Mouse (Mus musculus) lung, postnatal 14 days (tissue): ENCODE measurements at regions not wholly inside any gene's neighbourhood (a gene's known extent, or its start where the extent isn't known, plus 50 kb on each side); places are given as distances from the start of the nearest gene placed in this dataset.
"Not testable (repeated sequence)": the region's sequence is repeated elsewhere in the genome, so short reads cannot be mapped to it uniquely, and the experiment has no call there.

ENCODE experiments used
- DNase-seq: peaks from one replicate; pipeline ENCODE4 v3.0.0; 2021

- DNase-seq: peak; percentile 44
These were observed 153.8 kb downstream of the Cd109 start for GRCm38 (mm10) chr9:78769168-78769567.

DNA sequence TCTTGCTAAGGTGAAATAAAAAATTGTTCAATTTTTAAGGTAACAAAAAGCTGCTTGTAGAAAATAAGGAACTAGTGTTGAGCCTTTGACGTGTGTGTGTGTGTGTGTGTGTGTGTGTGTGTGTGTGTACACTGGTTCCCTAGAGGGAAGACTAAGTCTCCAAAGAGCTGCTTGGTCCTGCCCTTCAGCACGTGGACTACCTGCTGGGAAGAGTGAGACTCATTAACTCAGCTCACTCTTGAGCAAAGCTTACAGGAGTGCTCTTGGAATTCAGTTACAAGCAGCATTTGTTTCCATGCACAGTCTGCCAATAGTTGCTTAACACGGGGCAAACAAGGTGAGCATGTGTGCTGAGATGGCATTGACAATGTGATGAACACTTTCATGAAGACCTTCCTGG lies 158.6 kb downstream of the Cd109 start:
- DNase-seq: peak; percentile 5

- peak; percentile 60 for DNase-seq
These were observed 160.1 kb downstream of the Cd109 start for GRCm38 (mm10) chr9:78775462-78775861.

- no peak for DNase-seq
These were observed 165.2 kb downstream of the Cd109 start for GRCm38 (mm10) chr9:78780595-78780994.

GRCm38 (mm10) chr9:78782297-78782696 lies 167.0 kb downstream of the Cd109 start:
- DNase-seq: no peak

DNA sequence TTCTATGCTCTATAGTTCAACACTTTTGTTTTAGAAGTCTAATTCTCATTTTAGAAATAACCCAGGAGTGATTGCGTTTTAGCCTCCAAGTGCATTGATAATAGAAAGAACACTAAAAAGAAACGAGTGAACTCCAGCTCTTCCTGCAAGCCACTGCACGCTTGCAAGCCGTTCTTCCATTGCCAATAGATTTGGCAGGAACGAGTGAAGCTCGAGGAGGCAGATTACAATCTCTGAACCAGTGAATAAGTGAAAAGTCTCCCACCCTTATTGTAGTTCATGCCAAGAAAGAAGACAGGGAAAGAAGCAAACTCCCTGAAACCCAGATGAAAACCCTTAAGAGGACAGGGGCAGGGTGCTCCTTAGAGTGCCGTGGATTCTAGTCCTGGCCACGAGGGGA lies 167.5 kb downstream of the Cd109 start:
- no peak for DNase-seq

GRCm38 (mm10) chr9:78787866-78788265 lies 172.5 kb downstream of the Cd109 start:
- DNase-seq: peak; percentile 26

- no peak for DNase-seq
These were observed 174.4 kb downstream of the Cd109 start for GRCm38 (mm10) chr9:78789703-78790102.

GRCm38 (mm10) chr9:78790155-78790554 lies 174.8 kb downstream of the Cd109 start:
- no peak for DNase-seq

- DNase-seq: no peak
These were observed 180.5 kb downstream of the Cd109 start for GRCm38 (mm10) chr9:78795801-78796200.

GRCm38 (mm10) chr9:78817221-78817620 lies 201.9 kb downstream of the Cd109 start:
- no peak for DNase-seq

- DNase-seq: peak; percentile 3
These were observed 206.3 kb downstream of the Cd109 start for GRCm38 (mm10) chr9:78821554-78822212.

DNA sequence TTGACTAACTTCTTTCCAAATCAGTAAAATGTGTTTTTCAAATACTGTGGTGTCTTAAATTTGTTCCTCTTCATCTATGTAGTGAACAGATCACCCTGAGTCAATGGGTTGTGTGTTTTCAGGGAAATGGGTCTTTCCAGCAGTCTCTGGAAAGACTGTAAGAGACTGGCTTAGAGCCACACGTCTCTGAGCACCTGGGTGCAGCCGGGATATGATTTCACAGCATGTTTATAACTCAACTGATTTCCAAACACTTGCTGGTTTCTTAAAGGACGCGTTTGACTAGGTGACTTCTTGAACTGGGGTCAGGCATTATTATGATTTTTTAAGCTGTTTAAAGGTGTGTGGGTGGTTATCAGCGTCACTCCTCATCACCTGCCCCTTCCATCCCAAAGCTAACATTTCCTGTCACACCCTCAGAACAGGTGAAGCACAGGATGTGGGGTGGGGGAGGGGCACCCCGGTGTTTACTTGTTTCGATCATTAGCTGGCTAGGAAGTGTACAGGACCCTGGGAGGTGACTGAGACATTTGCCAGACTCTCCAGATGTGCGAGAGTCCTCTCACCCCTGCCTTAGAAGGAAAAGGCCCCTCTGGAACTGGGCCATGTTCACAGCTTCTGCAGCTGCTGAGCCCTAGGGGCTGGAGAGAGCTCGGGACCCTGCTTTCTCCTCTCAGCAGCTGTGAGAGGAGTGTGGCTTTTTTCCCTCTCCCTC lies 229.8 kb downstream of the Cd109 start:
- DNase-seq: peak; percentile 31

DNA sequence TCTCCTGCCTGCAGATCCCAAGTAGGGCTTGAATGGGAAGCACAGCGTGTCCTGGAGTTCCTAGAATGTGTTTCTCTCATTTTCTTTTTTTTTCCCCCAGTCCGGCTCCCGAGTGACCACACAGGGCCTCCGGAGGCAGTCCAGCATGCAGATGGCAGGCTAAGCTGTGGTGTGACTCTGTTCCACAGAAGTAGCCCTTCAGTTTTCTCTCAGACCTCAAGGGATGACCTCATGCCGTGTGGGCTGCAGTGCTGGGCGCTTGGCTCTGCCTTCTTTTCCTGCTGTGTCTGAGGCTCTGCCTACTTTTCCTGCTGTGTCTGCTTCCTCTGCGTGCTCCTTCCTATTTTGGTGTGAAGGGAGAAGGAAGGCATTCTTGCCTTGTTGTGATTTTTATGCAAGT lies 230.8 kb downstream of the Cd109 start:
- DNase-seq: no peak

GRCm38 (mm10) chr9:78847890-78848563 lies 232.7 kb downstream of the Cd109 start:
- no peak for DNase-seq

- not testable (repeated sequence) for DNase-seq
These were observed 233.2 kb downstream of the Cd109 start for GRCm38 (mm10) chr9:78848564-78848893.

DNA sequence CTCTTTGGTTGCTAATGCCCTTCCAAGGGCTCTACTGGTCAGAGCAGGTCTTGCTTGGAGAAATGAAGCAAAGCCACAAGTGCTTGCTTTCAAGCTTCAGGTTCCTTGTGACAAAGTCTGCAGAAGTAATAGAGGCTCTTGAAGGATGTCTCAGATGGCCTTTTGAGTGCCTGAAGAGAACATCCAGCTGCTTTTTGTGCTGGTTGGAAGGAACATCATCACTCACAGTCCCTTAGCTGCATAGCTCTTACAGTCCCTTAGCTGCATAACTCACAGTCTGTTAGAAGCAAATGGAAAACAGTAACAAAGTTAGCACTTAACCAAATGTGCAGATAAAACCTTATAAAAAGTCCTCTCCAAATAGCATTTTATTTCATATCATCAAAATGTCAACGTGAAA lies 241.6 kb downstream of the Cd109 start:
- DNase-seq: peak; percentile 14

DNA sequence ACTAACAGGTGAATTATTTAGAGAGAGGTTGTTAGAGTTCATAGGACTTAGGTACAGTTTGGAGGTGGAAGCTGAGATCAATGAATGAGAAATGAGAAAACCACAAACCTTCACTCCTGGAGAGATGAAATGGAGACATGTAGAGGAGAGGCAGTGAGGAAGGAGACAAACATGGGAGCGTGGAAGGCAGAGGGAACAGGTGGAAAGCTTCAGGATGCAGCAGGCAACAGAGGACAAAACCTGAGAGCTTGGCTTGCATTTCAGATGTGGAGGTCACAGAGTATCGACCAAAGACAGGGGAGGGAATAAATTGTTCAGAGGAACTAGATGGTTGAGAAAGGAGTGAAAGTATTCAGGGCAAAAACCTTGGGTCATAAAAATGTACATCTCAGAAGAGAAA lies 244.6 kb downstream of the Cd109 start:
- DNase-seq: no peak

DNA sequence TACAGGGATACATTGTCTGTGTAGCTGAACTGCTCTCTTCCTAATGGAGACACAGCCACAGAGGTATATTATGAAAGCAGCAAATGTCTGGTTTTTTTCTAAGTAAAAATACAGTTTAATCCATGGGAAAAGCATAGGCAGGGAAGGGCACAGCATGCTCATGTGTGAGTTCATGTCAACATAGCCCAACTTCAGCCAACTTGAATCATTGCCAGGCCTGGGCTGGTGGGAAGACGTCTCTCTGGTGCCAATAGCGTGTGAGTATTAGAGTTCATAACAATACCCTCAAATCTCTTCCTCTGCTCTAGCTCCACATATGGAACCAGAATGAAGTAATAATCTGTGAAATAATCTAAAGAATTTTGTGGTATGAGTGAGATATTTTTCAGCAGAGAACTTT lies 257.2 kb downstream of the Cd109 start:
- peak; percentile 8 for DNase-seq

DNA sequence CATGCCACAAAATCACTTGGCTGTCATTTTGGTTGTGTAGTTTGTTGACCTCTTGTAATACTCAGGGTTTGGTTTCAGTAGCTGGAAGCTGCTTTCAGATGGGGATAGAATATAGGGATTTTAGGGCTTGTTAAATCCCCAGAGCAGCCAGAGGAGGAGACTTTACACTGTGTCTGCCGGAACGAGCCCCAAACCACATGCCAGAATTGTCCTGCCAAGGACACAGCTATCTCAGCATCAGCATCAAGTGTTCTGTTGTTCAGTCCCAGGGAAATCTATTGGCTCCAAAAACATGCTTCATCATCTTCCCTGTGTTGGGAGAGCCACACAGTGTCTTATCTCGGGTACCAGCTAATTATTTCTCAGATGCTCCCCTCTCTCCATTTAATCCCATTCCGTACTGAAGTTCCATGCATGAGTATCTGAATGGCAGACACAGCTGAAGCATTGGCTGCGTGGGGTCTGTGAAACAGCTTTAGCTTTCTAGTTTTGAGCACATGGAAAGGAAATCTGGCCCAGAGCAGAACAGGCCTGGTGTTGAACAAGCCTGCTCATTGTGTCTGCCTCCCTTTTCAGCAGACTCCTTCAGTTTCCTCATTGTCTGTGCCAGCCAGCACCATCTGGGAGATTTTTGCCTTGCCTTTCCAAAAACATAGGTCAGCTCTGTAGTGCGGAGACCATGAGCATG lies 264.8 kb downstream of the Cd109 start:
- DNase-seq: no peak

GRCm38 (mm10) chr9:78880643-78881306 lies 265.4 kb downstream of the Cd109 start:
- DNase-seq: no peak

GRCm38 (mm10) chr9:78881307-78881790 lies 266.0 kb downstream of the Cd109 start:
- no peak for DNase-seq

DNA sequence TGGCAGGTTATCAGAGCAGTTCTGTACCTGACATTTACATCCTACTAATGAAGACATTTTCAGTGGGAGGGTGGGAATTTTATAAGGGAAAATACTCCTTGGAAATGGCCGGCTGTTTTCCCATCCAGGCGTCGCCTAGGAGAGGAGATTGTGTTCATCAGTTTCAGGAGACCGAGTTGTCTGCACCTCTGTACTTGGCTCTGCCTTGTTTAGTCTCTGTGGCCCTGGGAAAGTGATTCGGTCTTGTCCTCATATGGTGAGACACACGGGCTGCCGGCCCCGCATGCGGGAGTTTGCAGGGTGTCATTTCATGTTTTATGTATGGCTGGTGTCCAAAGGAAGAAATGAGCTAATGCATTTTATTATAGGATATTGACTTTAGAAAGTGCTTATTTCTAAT lies 287.9 kb downstream of the Cd109 start:
- DNase-seq: no peak
